Mouse (Mus musculus): Measurements from ENCODE around the gene Mlana.

DNA sequence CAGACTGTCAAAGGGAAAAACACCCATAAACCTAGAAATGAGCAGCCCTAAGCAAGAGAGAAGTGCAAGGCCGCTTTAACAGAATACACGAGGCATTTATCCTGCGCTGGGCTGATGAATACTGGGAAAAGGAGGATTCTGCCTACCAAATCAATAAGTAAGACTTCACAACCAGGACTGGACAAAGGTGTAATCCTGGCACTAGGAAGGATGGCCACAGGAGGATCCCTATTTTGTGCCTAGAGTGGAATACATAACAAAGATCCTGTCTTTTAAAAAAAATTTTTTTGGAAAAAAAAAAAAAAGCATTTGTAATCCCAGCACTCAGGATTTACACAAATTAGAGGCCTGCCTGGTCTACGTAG, 49.1 kb upstream of the Mlana start:
- TF ChIP-seq CTCF (IDR thresholded peaks at IDR 0.05; ENCODE audit: low read depth, low read length) = no peak
- TF ChIP-seq TAL1 (conservative IDR thresholded peaks at IDR 0.05; ENCODE audit: low read depth, low read length) = no peak
- no peak for TF ChIP-seq GATA1 (IDR thresholded peaks at IDR 0.05; ENCODE audit: borderline replicate concordance, low read length)
